Mouse (Mus musculus): ENCODE data around the gene Elof1.
"Not testable (repeated sequence)": the region's sequence is repeated elsewhere in the genome, so short reads cannot be mapped to it uniquely, and the experiment has no call there.

Gene Elof1

DNA sequence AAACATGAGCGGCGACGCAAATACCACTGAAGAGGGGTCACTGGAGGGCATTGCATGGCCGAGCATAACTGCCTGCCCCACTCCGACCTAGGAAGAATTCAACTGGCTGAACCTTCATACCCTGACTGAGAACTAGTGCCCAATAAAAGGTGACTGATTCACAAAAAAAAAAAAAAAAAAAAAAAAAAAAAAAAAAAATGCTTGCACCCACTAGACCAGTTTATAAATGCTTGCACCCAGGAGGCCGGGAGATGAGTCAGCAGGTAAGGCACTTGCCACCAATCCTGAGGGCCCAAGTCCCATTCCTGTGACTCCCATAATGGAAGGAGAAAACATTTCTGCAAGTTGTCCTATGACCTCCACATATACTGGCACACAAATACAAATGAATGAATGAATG lies 24.2 kb downstream of the Elof1 start:
- DNase-seq (ENCODE audit: low spot score in 2 of 2): no peak

DNA sequence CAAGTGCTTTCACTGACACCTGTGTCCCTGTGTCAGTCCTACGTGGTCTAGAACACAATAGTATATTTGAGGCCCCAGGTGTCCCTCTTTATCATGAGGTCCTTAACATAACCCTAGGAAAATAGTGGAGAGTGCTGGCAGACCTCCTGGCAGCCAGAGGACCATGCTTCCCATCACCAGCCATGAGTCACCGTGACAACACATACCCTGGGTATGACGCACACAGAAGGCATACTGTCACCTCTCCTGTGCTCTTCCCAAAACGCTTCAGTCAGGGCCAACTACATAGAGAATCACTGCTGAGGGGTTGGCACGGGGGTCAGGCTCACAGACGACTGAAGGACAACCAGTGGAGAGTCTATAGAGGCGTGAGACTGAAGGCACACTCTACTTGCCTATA lies 27.0 kb downstream of the Elof1 start:
- DNase-seq (ENCODE audit: low spot score in 2 of 2): no peak

DNA sequence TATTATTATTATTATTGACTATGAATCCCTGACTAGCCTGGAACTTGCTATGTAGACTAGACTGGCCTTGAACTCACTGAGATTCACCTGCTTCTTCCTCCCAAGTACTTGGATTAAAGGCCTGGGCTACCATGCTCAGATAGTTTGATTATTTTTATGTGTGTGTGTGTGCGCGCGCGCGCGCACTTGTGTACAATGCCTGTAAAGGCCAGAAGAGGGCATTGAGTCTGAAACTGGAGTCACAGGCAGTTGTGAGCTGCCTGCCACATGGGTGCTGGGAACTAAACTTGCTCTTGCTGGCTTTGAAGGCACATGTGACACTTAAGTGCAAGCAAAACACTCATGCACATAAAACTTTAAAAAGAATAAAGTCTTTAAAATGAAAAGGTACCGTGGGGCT lies 27.7 kb downstream of the Elof1 start:
- DNase-seq (ENCODE audit: low spot score in 2 of 2): no peak

DNA sequence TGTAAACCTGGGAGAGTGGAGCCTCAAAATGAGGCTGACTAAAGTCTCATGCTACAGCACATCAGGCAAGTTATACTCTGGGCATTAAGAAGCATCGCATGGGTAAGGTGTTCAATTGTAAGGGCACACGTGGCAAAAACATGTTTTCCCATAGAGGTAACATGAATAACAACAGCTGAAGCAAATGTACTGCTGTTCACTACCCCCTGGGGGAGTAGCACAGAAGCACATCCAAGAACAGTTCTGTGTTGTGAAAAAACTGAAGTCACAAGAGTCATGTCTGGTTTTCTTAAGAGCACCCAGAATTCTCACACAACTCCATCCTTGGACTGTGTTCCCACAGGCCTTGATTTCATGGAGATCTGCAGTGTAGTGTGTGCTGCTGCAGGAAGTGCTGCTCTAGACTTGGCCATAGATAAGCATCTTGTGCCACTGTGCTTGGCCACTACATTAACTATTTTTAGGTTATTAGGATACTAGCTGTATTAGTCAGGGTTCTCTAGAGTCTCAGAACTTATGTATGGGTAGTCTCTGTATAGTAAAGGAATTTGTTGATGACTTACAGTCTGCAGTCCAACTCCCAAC lies 29.8 kb downstream of the Elof1 start:
- no peak for DNase-seq (ENCODE audit: low spot score in 2 of 2)

DNA sequence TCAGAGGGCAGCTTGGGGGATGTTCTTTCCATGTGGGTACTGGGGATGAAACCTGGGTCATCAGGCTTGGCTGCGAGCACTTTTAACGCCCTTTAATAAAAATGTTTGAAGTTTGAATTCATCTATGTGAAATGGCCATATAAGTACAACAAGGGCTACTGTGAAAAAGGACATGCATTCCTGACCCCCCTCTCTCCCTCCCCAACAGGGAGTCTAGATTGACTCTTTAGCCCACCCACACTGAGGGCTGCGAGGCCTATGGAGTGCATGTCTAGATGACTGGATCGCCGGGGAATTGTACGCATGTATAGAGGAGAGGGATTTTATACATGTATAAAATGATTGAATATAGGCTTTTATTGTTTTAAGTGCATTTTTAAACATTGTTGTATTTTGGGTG lies 31.0 kb downstream of the Elof1 start:
- no peak for DNase-seq (ENCODE audit: low spot score in 2 of 2)

DNA sequence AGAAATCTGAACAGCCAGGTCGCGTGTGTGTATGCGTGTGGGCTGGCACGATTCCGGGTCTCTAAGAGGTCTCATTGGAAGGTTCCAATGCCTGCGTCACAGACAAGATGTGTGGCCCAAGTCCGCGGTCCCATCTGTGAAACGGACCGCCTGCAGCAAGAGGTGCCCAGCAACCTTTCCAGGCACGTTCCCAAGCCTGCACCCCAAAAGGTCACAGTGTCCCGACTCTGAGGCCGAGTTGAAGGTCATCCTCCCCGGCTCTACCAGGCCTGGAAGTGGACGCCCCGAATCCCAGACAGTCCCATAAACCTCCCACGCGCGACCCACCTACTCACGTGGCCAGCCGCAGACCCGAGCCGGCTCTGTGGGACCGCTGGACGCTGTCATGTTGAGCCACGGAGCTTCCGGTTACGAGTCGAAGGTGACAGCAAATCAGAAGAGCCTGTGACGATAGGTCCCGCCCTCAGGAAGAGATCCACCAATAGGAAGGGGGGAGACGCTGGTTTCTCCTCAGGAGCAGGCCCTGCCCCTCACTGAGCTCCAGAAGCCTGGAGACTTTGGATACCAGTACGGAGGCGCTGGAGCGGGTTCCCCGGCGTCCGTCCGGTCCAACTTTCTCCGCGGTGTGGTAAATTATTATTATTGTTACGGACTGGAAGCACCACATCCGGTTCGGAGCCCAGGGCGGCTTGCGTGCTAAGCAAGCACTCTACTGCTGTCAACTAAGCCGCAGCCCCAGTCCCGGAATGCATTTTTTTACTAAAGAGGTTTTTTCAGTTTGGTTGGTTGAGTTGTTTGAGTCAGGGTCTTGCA lies 31.7 kb downstream of the Elof1 start, which contains the start of gene Ecsit:
Gene Ecsit, minus strand, starts transcription at position 417 of the 813 bp plus-strand sequence.
- peak; percentile 89 for DNase-seq (ENCODE audit: low spot score in 2 of 2)

DNA sequence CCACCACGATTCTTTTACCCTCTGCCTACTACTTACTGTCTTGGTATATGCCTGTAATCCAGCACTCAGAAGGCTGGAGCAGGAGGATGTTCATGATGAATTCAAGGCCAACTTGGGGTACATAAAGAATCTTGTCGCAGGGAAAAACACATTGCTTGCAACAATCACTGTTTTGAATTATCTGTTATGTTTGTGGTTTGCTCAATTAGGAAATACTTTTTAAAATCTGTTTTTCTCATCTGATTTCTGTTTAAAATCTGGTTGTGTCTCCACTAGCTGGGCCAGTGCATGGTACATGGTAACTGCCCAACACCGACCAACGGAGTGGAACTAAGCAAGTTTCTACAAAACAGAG lies 32.3 kb downstream of the Elof1 start:
- DNase-seq (ENCODE audit: low spot score in 2 of 2): no peak

DNA sequence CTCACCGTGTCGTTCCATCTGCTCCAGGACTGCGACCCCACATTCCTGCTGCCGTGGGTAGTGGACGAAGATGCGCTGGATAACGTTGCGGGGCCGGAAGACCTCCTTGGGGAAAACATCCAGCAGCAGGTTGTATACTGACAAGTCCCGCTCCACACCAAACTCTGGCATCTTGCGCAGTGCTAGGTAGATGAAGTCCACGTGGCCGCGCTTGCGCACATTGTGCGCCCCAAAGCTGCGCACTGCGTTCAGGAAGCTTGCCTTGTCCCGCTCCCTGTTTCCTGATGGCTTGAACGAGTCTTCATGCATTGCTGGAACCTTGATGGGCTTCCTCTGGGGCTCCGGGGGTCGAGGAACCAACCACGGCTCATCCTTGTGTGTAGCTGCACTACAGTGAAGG lies 40.7 kb downstream of the Elof1 start:
- no peak for DNase-seq (ENCODE audit: low spot score in 2 of 2)

DNA sequence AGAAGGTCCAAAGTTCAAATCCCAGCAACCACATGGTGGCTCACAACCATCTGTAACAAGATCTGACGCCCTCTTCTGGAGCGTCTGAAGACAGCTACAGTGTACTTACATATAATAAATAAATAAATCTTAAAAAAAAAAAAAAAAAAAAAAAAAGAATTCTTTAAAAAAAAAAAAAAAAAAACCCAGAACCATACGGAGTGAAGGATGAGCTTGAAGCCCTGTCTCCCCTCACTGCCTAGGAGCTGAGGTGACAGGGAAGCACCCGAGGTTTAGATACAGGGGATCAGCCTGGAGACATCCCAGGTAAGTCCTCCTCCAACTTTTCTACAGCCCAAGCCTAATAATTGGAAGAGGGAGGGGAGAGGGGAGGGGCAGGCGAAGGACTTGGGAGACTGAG lies 41.2 kb downstream of the Elof1 start:
- not testable (repeated sequence) for DNase-seq (ENCODE audit: low spot score in 2 of 2)

DNA sequence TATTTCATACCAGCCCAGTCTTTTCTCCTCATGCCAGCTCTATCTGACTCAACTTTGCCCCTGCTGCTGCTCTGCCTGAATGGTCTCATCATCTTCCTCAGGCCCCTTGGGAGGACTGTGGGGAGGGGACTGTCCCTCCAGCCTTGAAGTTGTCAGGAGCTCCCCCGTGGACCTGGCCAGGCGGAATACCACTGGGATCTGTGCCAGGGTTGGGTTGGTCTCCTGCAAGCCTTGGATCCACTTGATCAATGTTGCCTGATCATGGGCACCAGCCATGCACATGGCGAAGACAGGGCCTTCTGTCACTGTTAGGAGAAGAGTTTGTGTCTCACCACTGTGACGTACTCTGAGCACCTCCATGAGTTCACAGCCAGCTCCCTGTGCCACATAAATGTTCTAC lies 44.7 kb downstream of the Elof1 start:
- DNase-seq (ENCODE audit: low spot score in 2 of 2): no peak

DNA sequence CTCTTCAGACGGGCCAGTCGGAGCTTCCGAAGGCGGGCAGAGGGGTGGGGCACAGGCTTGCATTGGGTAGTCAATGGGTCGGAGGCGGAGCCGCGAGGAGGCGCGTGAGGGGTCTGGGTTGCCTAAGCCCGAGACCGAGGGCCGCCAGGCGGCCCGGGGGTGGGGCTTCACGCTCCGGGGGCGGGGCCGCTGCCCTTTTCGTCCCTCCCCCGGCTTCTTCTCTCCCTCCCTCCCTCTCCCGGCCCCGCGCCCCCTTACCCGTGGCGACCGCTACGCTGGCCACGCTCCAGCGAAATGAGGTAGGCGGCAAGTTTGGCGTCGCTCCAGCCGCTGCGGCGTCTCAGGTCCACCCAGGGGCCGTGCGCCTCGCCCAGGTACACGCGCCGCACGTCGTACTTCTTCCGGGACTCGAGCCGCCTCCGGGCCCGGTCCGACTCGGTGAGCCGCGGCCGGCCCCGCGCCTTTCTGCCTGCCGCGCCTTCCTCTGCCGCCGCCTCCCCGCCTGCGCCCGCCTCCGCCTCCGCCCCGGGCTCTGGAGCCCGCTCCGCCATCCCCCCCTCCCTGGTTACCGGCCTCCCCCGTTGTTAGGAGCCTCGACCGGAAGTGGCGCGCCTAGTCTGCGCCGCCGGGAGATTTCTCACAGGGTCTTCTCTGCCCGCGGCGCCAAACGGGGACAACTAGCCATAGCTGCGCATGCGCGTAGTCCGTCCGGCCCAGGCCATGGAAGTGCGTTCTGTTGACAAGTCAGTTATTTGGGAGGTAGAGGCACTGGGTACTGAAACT lies 46.0 kb downstream of the Elof1 start, which contains the start of the genes Gm49318 and Zfp653:
Gene Gm49318, minus strand, starts transcription at position 469 of the 783 bp plus-strand sequence.
Gene Zfp653, minus strand, starts transcription at position 586 of the 783 bp plus-strand sequence.
- DNase-seq (ENCODE audit: low spot score in 2 of 2): peak; percentile 92 to 95

DNA sequence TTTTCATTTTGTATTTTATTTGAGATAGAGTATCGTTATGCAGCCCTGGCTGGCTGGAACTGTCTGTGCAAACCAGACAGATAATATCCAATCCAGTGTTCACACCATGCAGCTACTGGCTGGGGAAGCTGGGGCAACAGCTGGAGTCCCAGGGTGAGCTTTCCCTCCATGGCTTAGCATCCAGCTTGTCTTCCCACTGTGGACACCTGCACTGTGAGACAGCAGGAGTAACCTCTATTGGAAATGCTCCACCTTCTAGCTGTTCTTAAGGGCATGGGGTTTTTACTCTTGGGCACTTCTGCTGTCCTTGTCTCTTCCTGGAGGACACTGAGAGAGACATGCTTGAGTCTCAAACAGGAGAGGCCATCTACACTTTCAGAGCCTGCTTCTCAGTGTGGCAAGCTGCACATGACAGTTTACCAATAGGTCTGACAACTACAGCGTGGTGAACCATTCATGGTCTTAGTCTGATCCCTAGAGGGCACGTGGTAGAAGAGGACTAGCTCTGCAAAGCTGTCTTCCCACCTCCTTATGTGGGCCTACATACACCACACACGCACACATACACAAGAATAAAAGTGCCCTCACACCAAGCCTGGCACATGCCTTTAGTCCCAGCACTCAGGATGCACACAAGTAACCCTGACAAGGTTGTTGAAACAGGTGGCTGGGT lies 47.0 kb downstream of the Elof1 start:
- no peak for DNase-seq (ENCODE audit: low spot score in 2 of 2)

DNA sequence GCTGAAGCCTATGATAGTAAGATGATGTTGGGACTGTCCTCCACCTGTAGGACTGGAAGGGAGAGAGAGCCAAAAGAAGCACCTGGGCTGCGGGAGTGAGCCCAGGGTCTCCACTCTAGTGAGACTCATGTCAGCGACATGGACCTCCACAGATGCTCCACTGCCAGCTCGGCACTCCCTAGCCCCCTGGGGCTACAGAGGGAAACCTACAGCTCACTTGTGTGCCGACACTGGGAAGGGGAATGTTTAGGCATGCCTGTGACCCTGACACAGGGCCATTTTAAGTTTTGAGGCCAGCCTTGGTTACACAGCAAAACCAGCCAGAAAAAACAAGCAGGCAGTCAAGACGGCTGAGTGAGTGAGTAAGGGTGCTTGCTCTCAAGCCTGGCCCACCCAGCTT lies 49.8 kb downstream of the Elof1 start:
- DNase-seq (ENCODE audit: low spot score in 2 of 2): no peak

DNA sequence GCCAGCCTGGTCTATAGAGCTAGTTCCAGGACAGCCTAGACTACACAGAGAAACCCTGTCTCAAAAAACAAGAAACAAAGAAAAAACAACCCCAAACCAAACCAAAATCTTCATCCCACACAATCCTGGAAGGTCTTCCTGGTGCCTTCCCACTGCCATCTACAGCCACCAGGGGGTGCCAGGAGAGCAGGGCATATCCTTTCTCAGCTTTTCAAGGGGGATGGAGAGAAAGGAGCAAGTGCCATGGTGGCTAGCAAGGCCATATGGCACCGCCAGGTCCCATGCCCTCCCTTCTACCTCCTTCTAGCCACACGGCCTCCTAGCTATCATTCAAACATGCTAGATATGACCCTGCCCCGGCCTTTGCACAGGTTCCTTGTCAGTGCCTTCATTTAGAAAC lies 50.5 kb downstream of the Elof1 start:
- DNase-seq (ENCODE audit: low spot score in 2 of 2): peak; percentile 20 to 56

DNA sequence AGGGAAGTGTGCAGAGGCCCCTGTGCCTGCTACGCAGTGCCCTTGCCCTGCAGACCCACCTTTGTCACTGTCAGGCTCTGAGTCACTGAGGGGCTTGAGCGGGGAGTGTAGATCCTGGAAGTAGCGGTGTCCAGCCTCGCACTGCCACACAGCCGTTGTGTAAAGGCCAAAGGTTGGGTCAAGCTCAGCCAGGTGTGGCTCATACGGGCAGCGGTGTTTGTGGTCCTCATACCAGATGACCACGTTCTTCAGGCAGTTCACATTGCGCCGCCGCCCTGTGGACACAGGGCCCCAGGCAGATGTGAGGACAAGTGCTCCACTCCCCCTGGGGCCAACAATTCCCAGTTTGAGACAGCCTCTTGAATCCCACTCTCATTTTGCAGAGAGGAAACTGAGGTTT lies 51.3 kb downstream of the Elof1 start:
- no peak for DNase-seq (ENCODE audit: low spot score in 2 of 2)

DNA sequence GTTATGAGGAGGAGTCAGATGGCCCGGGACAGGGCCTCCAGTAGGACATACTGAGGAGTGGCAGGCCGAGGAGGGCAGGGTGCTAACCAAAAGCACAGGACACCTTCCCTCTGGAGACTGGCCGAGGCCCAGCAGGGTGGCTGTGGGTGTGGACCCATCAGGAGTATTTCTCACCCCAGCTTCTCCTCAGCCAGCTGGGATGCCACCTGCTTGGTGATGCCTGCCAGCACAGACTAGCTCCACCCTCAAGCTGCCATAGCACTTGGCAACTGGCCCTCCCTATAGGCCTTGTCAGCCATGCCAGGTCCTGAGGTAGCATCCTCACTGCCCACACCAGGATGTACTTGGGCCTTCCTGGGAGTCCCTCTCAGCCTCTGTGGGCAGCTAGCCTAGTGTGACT lies 52.6 kb downstream of the Elof1 start:
- no peak for DNase-seq (ENCODE audit: low spot score in 2 of 2)
